Mouse (Mus musculus) limb, embryonic 12.5 days (tissue): ENCODE results near the gene Tmem256. TPM values are rescaled to one million over a fixed set of nuclear protein-coding genes. Genes with fewer than 3 reads are reported as not detected.
A peak's percentile ranks its signal among the peaks of the same experiment; 100 is the strongest.

Experiments used
- ATAC-seq: fragments of 200-750 bp; cut with Nextera tagmentation; 2 replicates; pipeline ENCODE4 v1.8.0; 2017; ENCODE audit warnings: low read depth, moderate TSS enrichment; ENCODE audit not compliant: insufficient number of reproducible peaks, insufficient read depth, low FRiP score, low TSS enrichment
- H3K27ac ChIP-seq: fragments of 300-500 bp; sonication (generic); 2 replicates; pipeline ENCODE4 v1.5.1; 2016; ENCODE audit warnings: mild to moderate bottlenecking, moderate library complexity
- H3K27me3 ChIP-seq: fragments of 300-500 bp; sonication (generic); 2 replicates; pipeline ENCODE4 v1.6.1; 2016; ENCODE audit warnings: mild to moderate bottlenecking, moderate library complexity
- H3K36me3 ChIP-seq: fragments of 300-500 bp; sonication (generic); 2 replicates; pipeline ENCODE4 v1.6.1; 2016; ENCODE audit warnings: mild to moderate bottlenecking, moderate library complexity
- H3K4me1 ChIP-seq: fragments of 300-500 bp; sonication (generic); replicated peaks from 2 replicates; pipeline ENCODE4 v1.6.1; 2016
- H3K4me2 ChIP-seq: fragments of 300-500 bp; sonication (generic); 2 replicates; pipeline ENCODE4 v1.6.1; 2016; ENCODE audit warnings: mild to moderate bottlenecking, moderate library complexity
- H3K4me3 ChIP-seq: fragments of 300-500 bp; sonication (generic); replicated peaks from 2 replicates; pipeline ENCODE4 v1.5.1; 2016; ENCODE audit warnings: mild to moderate bottlenecking
- H3K9ac ChIP-seq: fragments of 300-500 bp; sonication (generic); replicated peaks from 2 replicates; pipeline ENCODE4 v1.6.1; 2016; ENCODE audit warnings: mild to moderate bottlenecking, moderate library complexity
- H3K9me3 ChIP-seq: fragments of 300-500 bp; sonication (generic); 2 replicates; pipeline ENCODE4 v1.6.1; 2016; ENCODE audit warnings: mild to moderate bottlenecking, moderate library complexity
- WGBS: fragments of 180-500 bp; shearing (Covaris S2); methylation state at CpG from one replicate; pipeline ENCODE4 v1.1.7; 2016; 5-methylcytosine and 5-hydroxymethylcytosine counted together
- polyA plus RNA-seq: library from polyadenylated mRNA; unstranded; fragments of >200 nt; fragmentation: Nextera tagmentation; extraction: Ambion mirVana; gene quantifications from 2 replicates; pipeline ENCODE4 v1.2.1, GENCODE M21; 2016

Gene Tmem256
- polyA plus RNA-seq, 1 experiment from 2014 or later, result 353 TPM

- H3K36me3 ChIP-seq, result no peaks in the 10 kb centered on the region
- no peak overlapping the region for H3K9ac ChIP-seq
- no peaks in the 10 kb centered on the region for H3K4me1 ChIP-seq
- no peak overlapping the region for H3K4me3 ChIP-seq
- no peak overlapping the region for H3K4me2 ChIP-seq
- H3K27me3 ChIP-seq, result no peaks in the 10 kb centered on the region
- WGBS, result 91% methylated on average over 12 of the region's 12 CpGs
- no peak for ATAC-seq
- H3K9me3 ChIP-seq, result peaks cover 13% of the 10 kb centered on the region
- H3K27ac ChIP-seq, result no peak overlapping the region
Observed at GRCm38 (mm10) chr11:69816520-69816919, 21.8 kb upstream of the Tmem256 start.

GRCm38 (mm10) chr11:69818365-69818764, 19.9 kb upstream of the Tmem256 start, which contains the start of gene Spem2:
Spem2 (minus strand) TSS chr11:69818465.
- H3K4me3 ChIP-seq, result no peak within 1 kb of the TSS
- 89% methylated on average over 2 of the region's 2 CpGs for WGBS
- H3K4me1 ChIP-seq, result no peaks in the 10 kb centered on the region
- H3K27me3 ChIP-seq, result no peaks in the 10 kb centered on the region
- no peak within 1 kb of the TSS for H3K4me2 ChIP-seq
- H3K27ac ChIP-seq, result no peak within 1 kb of the TSS
- H3K36me3 ChIP-seq, result no peaks in the 10 kb centered on the region
- peaks cover 13% of the 10 kb centered on the region for H3K9me3 ChIP-seq
- no peak for ATAC-seq
- no peak within 1 kb of the TSS for H3K9ac ChIP-seq

GRCm38 (mm10) chr11:69818871-69819270, 19.4 kb upstream of the Tmem256 start:
- no peak for ATAC-seq

DNA sequence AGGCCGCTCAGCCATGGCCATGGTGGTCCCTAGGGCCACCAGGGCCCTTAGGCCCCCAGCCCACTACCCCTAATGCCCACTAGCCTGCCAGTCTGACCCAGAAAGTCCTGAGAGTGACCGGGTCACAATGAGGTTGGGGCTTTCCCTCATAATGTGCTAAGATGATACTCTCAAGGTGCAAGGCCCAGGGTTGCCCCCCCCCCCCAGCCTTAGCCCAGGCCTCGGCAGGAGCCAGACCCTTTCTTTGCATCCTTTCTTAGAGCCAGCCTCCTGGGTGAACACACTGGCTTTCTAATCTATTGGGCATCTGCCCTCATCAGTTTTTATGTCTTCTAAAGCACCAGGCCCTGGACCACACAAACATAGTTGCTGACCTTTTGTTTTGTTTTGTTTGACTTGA, 16.2 kb upstream of the Tmem256 start, which contains the start of gene Spem1:
Gene Spem1 (minus strand): TSS at position 101 of the 400 bp plus-strand sequence.
- Histone ChIP-seq H3K27me3 (no peaks in the 10 kb centered on the region), H3K27ac (no peak within 1 kb of the TSS), H3K4me3 (no peak within 1 kb of the TSS), H3K9ac (no peak within 1 kb of the TSS), H3K9me3 (peaks cover 7% of the 10 kb centered on the region), H3K4me2 (no peak within 1 kb of the TSS), H3K36me3 (peaks cover 29% of the 10 kb centered on the region), H3K4me1 (no peaks in the 10 kb centered on the region)
- 92% methylated on average over 3 of the region's 3 CpGs for WGBS
- ATAC-seq, result no peak

More at GRCm38 (mm10) chr11:69818871-69819270, 19.4 kb upstream of the Tmem256 start:
- Histone ChIP-seq H3K4me1 (no peaks in the 10 kb centered on the region), H3K4me3 (no peak overlapping the region), H3K27me3 (no peaks in the 10 kb centered on the region), H3K9ac (no peak overlapping the region), H3K36me3 (no peaks in the 10 kb centered on the region), H3K9me3 (peaks cover 13% of the 10 kb centered on the region), H3K4me2 (no peak overlapping the region), H3K27ac (no peak overlapping the region)
- 93% methylated on average over 8 of the region's 8 CpGs for WGBS

DNA sequence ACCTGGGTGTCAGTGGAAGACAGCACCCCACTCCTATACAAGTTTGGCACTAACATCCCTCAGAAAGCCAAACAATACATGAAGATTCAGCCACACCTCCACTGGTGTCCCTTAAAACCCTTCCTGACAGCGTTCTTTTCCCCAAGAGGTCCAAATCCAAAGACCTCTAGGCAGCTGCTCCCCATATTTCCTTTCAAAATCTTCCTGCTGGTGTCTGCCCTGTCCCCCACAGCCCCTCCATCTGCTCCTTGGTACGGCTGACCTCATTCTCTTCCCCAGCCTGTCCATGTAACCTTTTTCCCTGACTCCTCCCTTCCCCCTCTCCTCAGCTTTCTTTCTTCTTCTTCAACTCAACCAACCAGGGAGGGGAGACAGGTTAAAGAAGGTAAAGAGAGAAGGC, 14.9 kb upstream of the Tmem256 start:
- H3K4me3 ChIP-seq, result no peak overlapping the region
- H3K9ac ChIP-seq, result no peak overlapping the region
- ATAC-seq, result no peak
- no peak overlapping the region for H3K4me2 ChIP-seq
- H3K9me3 ChIP-seq, result no peaks in the 10 kb centered on the region
- H3K36me3 ChIP-seq, result peaks cover 43% of the 10 kb centered on the region
- H3K27ac ChIP-seq, result no peak overlapping the region
- WGBS, result 78% methylated on average over 2 of the region's 2 CpGs
- no peaks in the 10 kb centered on the region for H3K4me1 ChIP-seq
- no peaks in the 10 kb centered on the region for H3K27me3 ChIP-seq

GRCm38 (mm10) chr11:69828832-69829231, 9.5 kb upstream of the Tmem256 start:
- Histone ChIP-seq H3K36me3 (peaks cover 83% of the 10 kb centered on the region), H3K4me3 (no peak overlapping the region), H3K27me3 (peaks cover 15% of the 10 kb centered on the region), H3K27ac (no peak overlapping the region), H3K4me2 (no peak overlapping the region), H3K4me1 (peaks cover 12% of the 10 kb centered on the region), H3K9me3 (no peaks in the 10 kb centered on the region), H3K9ac (no peak overlapping the region)
- WGBS, result 63% methylated on average over 5 of the region's 5 CpGs
- ATAC-seq, result no peak

GRCm38 (mm10) chr11:69833554-69833953, 4.8 kb upstream of the Tmem256 start:
- H3K36me3 ChIP-seq, result peaks cover 40% of the 10 kb centered on the region
- H3K9ac ChIP-seq, result peak overlapping the region; percentile 77
- peak overlapping the region; percentile 72 for H3K4me3 ChIP-seq
- 61% methylated on average over 8 of the region's 8 CpGs for WGBS
- H3K9me3 ChIP-seq, result no peaks in the 10 kb centered on the region
- no peak for ATAC-seq
- H3K27ac ChIP-seq, result no peak overlapping the region
- H3K27me3 ChIP-seq, result peaks cover 41% of the 10 kb centered on the region
- H3K4me1 ChIP-seq, result peaks cover 44% of the 10 kb centered on the region
- H3K4me2 ChIP-seq, result peak overlapping the region; percentile 95

DNA sequence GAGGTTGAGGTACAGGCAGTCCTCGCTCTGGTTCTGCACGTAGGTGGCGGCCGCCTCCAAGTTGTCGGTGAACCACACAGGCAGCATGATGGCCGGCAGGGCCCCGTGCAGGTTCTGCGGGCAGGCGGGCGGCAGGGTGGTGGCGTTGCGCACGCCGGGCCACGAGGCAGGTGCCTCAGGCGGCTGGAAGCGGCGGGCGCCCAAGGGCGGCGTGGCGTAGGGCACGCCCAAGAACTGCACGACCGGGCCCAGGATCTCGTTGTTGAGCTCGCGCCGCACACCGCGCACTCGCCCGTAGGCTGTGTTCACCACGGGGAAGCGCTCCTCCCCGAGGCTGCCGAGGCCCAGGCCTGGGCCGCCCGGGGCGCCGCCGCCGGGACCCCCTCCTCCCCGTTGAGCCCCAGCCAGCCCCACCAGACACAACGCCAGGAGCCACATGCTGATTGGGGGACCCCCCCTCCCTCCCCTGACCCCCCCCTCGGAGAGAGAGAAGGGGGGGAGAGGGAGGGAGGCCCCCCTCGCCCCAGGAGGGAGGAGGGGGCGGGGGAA, 4.2 kb upstream of the Tmem256 start:
- no peaks in the 10 kb centered on the region for H3K9me3 ChIP-seq
- peak overlapping the region; percentile 95 for H3K4me2 ChIP-seq
- 0 out of 2 replicates have a peak overlapping the region, but pooled peaks have one; percentile 4 for H3K27ac ChIP-seq
- no peak for ATAC-seq
- peak overlapping the region; percentile 72 for H3K4me3 ChIP-seq
- H3K9ac ChIP-seq, result peak overlapping the region; percentile 77
- H3K36me3 ChIP-seq, result peaks cover 39% of the 10 kb centered on the region
- peaks cover 41% of the 10 kb centered on the region for H3K27me3 ChIP-seq
- WGBS, result 9% methylated on average over 42 of the region's 48 CpGs
- peaks cover 45% of the 10 kb centered on the region for H3K4me1 ChIP-seq

- H3K4me3 ChIP-seq, result peak overlapping the region; percentile 72
- peak overlapping the region; percentile 1; the same call in 1 of the 2 replicates for H3K9ac ChIP-seq
- WGBS, result 6% methylated on average over 9 of the region's 9 CpGs
- no peaks in the 10 kb centered on the region for H3K9me3 ChIP-seq
- H3K4me1 ChIP-seq, result peaks cover 46% of the 10 kb centered on the region
- no peak overlapping the region for H3K27ac ChIP-seq
- H3K36me3 ChIP-seq, result peaks cover 32% of the 10 kb centered on the region
- no peak for ATAC-seq
- peaks cover 41% of the 10 kb centered on the region for H3K27me3 ChIP-seq
- H3K4me2 ChIP-seq, result peak overlapping the region; percentile 95
Observed at GRCm38 (mm10) chr11:69835326-69835965, 2.9 kb upstream of the Tmem256 start.

- no peak for ATAC-seq
- H3K4me3 ChIP-seq, result peak overlapping the region; percentile 72
- H3K36me3 ChIP-seq, result peaks cover 28% of the 10 kb centered on the region
- no peaks in the 10 kb centered on the region for H3K9me3 ChIP-seq
- peak overlapping the region; percentile 89; the same call in 1 of the 2 replicates for H3K27ac ChIP-seq
- H3K9ac ChIP-seq, result peak overlapping the region; percentile 81; the same call in 1 of the 2 replicates
- H3K4me2 ChIP-seq, result peak overlapping the region; percentile 95
- peaks cover 41% of the 10 kb centered on the region for H3K27me3 ChIP-seq
- 0% methylated on average over 4 of the region's 4 CpGs for WGBS
- H3K4me1 ChIP-seq, result peaks cover 46% of the 10 kb centered on the region
Observed at GRCm38 (mm10) chr11:69835966-69836335, 2.4 kb upstream of the Tmem256 start.

DNA sequence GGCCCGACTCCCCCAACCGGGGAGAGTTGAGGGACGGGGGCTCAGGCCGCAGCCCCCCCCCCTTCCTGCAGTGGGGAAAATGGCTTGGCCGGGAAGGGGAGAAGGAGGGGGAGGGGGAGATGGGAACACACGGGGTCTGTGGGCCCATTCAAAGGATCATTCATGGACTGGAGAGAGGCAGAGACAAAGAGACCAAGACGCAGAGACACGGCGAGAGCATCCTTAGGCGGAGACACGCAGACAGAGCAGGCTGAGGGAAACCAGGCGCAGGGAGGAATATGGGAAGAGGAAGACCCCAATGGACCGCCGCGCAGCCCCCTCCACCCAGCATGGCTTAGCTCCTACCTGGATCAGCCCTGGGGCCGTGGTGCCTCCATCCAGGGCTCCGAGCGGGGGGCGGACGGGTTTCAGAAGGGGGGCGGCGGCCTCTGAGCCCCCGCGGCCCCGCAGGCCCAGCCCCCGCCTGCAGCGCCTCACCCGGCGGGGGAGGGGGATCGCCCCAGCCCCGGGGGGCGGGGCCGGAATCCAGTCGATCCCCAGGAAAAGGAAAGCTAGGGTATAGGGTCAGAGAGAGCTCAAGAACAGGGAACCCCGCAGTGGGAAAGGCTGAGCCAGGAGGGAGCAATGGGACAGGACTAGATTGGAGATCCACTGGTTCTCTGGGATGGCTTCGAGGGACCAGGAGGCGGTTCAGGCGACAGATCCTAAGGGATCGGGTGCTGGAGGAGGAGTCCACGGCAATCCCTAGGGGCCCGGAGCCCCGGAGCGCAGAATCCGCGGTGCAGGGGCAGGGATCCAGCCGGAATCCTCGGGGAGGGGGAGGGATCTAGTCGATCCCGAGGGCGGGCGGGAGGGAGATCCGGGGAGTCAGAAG, 1.4 kb upstream of the Tmem256 start:
- WGBS, result under 1% methylated on average over 40 of the region's 52 CpGs
- H3K9me3 ChIP-seq, result no peaks in the 10 kb centered on the region
- no peak for ATAC-seq
- H3K36me3 ChIP-seq, result peaks cover 19% of the 10 kb centered on the region
- peaks cover 41% of the 10 kb centered on the region for H3K27me3 ChIP-seq
- H3K27ac ChIP-seq, result peak overlapping the region; percentile 89
- H3K9ac ChIP-seq, result peak overlapping the region; percentile 81
- peak overlapping the region; percentile 95 for H3K4me2 ChIP-seq
- H3K4me1 ChIP-seq, result peaks cover 46% of the 10 kb centered on the region
- H3K4me3 ChIP-seq, result peak overlapping the region; percentile 72
